Mouse (Mus musculus) CD4-positive, CD25-positive, alpha-beta regulatory T cell, adult 4 months (primary cell): ENCODE data around the gene Gltp. TPM values are rescaled to one million over a fixed set of nuclear protein-coding genes. Genes with fewer than 3 reads are reported as not detected.

ENCODE experiments used
- ATAC-seq: one replicate; pipeline ENCODE4 v1.8.0; 2017
- polyA plus RNA-seq, 2 experiments: library from polyadenylated mRNA; unstranded; fragments of 100-300 nt; shearing (Covaris generic); gene quantifications; one replicate each; pipeline ENCODE4 v1.2.1; 2017

Gltp gene
- polyA plus RNA-seq, 2 experiments from 2014 or later = 217 to 251 TPM

DNA sequence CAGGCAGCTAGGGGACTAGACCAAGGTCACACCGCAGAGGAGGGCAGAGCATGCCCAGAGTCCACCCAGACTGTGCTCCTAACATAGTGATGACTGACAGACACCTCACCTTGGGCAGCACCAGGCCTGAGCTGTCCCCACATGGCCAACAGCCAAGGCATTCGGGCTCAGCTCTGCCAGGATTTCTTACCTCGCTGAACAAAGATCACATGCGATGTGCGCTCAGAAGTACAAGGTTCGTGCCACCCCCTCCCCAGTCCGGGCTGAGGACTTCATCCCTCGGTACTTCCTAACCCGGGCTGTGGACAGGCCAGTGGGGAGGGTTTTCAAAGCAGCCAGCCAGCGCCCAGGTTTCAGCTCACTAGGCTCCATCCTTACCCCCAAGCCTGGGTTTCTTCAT is 33.4 kb downstream of the Gltp start:
- no peak for ATAC-seq

DNA sequence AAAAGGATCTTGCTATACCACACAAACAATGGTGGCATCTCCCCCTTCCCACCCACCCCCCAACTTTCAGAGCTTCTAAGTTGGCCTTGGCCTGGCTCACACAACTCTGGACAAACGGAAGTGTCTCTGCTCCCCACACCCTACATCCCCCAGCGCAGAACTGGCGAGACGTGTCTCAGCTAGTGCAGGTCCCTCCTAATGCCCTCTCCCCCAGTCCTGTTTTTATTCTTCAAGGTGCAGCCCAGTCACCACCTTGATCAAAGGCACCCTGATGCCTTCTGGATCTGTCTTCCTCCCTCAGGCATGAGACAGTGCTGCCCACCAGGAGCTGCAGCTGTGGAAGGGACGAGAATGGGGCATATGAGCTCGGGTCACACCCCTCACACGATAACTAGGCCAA is 34.5 kb downstream of the Gltp start:
- ATAC-seq = no peak

GRCm38 (mm10) chr5:114655721-114656120 is 35.1 kb downstream of the Gltp start:
- ATAC-seq = no peak

GRCm38 (mm10) chr5:114653656-114654437 is 36.9 kb downstream of the Gltp start:
- no peak for ATAC-seq

GRCm38 (mm10) chr5:114651449-114651848 is 39.3 kb downstream of the Gltp start:
- peak; percentile 61 for ATAC-seq

DNA sequence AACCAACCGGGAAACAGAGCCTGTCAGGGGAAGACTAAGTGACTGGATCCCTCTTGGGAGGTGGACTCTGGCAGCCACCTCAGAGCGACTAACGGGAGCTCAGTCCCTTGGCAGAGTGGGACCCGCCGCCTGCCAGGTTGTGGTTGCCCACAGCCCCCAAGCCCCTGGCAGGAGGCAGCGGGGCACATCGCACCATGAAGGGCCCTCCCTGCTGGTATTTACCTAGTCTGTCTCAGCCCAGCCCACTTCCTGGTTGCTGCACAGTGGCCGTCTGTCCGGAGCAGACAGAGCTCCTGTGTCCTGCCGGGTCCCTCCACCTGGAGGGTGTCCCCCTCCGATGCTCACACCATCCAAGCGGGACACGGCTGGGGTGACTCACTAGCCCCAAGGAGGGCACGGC is 39.8 kb downstream of the Gltp start:
- ATAC-seq = peak; percentile 37

GRCm38 (mm10) chr5:114648728-114649311 is 42.0 kb downstream of the Gltp start:
- ATAC-seq = no peak

- ATAC-seq = no peak
Measured at GRCm38 (mm10) chr5:114647211-114647974, 43.4 kb downstream of the Gltp start.

- ATAC-seq = no peak
Measured at GRCm38 (mm10) chr5:114645916-114646315, 44.9 kb downstream of the Gltp start.

DNA sequence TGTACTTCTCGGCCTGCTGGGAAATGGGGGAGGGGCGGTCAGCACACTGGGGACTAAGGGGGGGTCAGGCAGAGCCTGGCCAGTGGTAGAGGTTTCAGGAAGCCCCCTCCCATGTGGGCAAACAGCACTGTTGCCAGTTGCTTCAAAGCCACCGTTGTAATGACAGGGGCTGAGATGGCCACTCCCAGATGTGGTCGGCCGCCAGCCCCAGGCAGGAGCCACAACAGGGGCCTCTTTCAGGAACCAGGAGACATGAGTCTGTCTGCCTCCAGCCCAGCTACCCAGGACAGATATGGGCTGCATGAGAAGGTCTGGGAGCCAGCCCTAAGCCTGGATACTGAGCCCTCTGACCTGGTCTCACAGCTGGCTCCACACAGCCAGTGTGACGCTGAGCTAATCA is 45.9 kb downstream of the Gltp start:
- ATAC-seq = no peak

DNA sequence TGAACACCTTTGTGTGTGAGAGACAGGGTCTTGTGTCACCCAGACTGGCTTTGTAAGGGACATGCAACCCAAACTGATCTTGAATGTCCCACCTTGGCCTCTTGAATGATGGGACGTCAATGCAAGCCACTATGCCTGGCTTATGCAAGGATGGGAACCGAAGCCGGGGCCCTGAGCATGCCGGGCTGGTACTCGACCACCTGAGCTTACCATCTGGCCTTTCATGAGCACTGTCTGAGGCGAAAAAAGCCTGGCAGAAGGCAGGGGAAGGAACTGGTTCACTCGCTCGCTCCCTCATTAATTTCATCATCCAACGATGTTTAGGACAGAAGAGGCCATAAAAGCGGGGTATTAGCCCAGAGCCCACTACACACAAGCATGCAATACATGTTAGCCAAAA is 50.0 kb downstream of the Gltp start:
- no peak for ATAC-seq

DNA sequence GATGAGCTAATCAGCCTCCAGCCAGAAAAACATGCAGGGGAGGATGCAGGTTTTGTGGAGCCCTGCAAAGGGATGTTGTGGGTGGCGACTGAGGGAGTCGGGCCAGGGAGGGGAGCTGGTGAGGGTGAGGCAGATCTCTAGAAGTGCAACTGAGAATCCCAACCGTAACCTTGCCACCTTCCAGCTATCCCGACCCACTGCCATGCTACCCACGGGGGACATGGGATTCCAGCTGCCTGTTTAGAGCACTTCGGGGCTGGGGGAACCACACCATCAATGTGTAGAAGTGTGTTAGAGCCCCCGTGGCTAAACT is 51.2 kb downstream of the Gltp start:
- ATAC-seq = no peak

GRCm38 (mm10) chr5:114638769-114639644 is 51.8 kb downstream of the Gltp start:
- ATAC-seq = peak; percentile 95

DNA sequence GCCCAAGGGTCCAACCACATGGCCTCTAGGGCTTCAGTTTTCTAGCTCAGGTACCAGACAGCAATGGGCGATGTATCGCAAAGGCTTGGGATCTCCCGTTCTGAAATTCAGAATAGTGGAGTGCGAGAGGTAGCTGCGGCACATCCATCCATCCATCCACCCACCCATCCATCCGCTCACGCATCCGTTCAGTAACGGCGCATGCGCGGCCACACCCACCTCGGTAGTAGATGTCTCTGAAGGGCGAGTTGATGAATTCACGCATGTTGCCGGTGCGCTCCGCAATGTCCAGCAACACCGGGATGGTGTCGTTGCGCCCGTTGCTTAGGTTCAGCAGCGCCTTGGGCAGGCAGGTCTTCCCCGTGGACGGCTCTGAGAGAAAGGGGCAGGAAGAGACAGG is 54.7 kb downstream of the Gltp start:
- ATAC-seq = no peak

DNA sequence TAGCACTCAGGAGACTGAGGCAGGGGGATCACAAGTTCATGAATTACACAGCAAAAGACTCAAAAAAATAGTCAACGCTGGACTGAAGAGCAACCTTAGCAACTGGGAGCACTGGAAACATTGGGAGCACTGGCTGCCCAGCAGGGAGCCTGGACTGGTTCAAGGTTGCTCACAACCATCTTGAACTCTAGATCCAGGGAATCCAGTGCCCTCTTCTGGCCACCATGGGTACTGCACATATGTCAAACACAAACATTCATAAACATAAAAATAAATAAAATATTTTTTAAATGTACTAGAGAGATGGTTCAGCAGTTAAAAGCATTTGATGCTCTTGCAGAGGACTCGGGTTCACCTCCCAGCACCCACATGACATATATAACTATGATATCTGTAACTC is 59.4 kb downstream of the Gltp start:
- ATAC-seq = no peak

GRCm38 (mm10) chr5:114625590-114625989 is 65.2 kb downstream of the Gltp start:
- ATAC-seq = no peak

DNA sequence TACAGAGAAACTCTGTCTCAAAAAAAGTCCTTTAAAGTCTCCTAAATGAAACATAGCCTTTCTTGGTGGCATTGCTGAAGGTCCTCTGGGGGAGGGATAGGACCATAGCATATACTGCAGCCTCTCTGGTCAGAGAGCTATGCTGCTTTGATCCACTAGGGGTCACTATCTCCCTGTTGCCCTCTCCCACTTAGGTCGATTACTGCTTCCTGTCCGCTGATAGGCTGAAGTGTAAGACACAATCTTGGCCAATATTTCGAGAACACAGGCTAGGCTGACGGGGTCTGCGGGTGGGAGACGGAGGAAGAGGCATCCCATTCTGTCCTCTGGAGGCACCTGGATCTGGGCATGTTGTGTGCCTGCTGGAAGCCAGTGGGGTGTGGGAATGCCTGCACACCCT is 70.5 kb downstream of the Gltp start:
- ATAC-seq = peak; percentile 53

Other genes with a start within 250 kb of the Gltp start
- 1 to 10 TPM; 5.0 to 7.4 TPM for gene Mmab, start 246.9 kb downstream of the Gltp start, polyA plus RNA-seq
- gene Mvk, start 246.7 kb downstream of the Gltp start, polyA plus RNA-seq = 10 to 100 TPM; 11.2 to 17.5 TPM
- gene Fam222a, start 123.0 kb downstream of the Gltp start, polyA plus RNA-seq = not detected
- 1 to 10 TPM in 1 of 2 experiments, under 1 TPM in 1; 0.13 to 1.4 TPM for gene Trpv4, start 32.6 kb downstream of the Gltp start, polyA plus RNA-seq
- 10 to 100 TPM in 1 of 2 experiments, 1 to 10 TPM in 1; 3.7 to 14.3 TPM for gene Tchp, start 16.8 kb upstream of the Gltp start, polyA plus RNA-seq
- 10 to 100 TPM; 13.9 to 23.3 TPM for gene Ankrd13a, start 83.7 kb upstream of the Gltp start, polyA plus RNA-seq
- gene Git2, start 84.5 kb upstream of the Gltp start, polyA plus RNA-seq = 100 to 1,000 TPM; 147 to 207 TPM
- gene 1500011B03Rik, start 132.5 kb upstream of the Gltp start, polyA plus RNA-seq = 10 to 100 TPM; 51.9 to 57.3 TPM
- not detected for gene 4930519G04Rik, start 162.7 kb upstream of the Gltp start, polyA plus RNA-seq
- gene Gm9936, start 167.7 kb upstream of the Gltp start, polyA plus RNA-seq = not detected
- 10 to 100 TPM; 19.0 to 21.2 TPM for gene Oasl2, start 206.0 kb upstream of the Gltp start, polyA plus RNA-seq
- gene Oasl1, start 232.3 kb upstream of the Gltp start, polyA plus RNA-seq = 1 to 10 TPM; 5.8 to 9.1 TPM